Mouse (Mus musculus): ENCODE results near the gene Plpp7.

DNA sequence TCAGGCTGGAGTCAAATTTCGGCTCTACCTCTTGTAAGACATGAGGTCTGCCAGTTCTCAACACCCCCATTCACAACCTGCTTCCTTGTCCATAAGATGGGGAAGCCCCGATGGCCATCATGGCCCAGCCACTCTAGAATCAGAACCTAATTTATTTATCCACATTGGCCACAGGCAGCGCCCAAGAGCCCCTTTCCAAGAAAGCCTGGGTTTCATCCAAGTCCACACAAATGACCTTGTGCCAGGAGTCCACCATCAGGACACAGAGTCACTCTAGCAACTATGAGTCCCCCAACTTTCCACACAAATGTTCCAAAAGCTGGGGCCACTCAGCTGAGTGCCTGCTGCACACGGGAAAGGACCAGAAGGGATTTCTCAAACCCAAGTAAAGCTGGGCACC is 29.3 kb upstream of the Plpp7 start:
- TF ChIP-seq CTCF (IDR thresholded peaks at IDR 0.05; ENCODE audit: low read depth, low read length) (no peak), POLR2A (IDR thresholded peaks at IDR 0.05; ENCODE audit: borderline replicate concordance, low read depth, low read length) (no peak)

Data from bone marrow macrophage, adult 2 months (primary cell).